ENCODE assay signal across 18 mouse cellular contexts in genomic region chr5:73163970-73164369, GRCm38 (mm10).
DNase-seq lines count a peak whose midpoint lies in the region; ATAC-seq and TF ChIP-seq lines count a peak whose summit lies in the region.
"Had no signal": no experiment of that assay in that cellular context is flagged by ENCODE, and none has a peak within 500 bp of the region (broad histone marks: within the 10 kb centered on the region; RNA-seq: fewer than 3 reads in every experiment).

No protein-coding gene starts in this region.

- DNase-seq in embryo, embryonic 10 days (ENCODE audit: low spot score), result peak; percentile 38
- no peak for DNase-seq in embryo, embryonic 9.5 days (ENCODE audit: extremely low spot score)
- peak; percentile 22 for DNase-seq in midbrain, postnatal 0 days (ENCODE audit: low spot score)
- no peak for DNase-seq in cerebellum, adult 18-20 months
- DNase-seq in cerebellum, postnatal 10 days, result no peak
- DNase-seq: adrenal gland, postnatal 36 days; cerebellum, adult 11 months; gastrocnemius, postnatal 10 days; liver, embryonic 13.5 days; lung, postnatal 10 days; thymus, postnatal 4 days had no signal

- H3K4me3 ChIP-seq in hindbrain, embryonic 12.5 days, result no peak overlapping the region
- H3K4me3 ChIP-seq in hindbrain, embryonic 16.5 days (ENCODE audit: low read length), result no peak overlapping the region
- H3K4me3 ChIP-seq in forebrain, embryonic 12.5 days (replicated peaks), result no peak overlapping the region
- no peak overlapping the region for H3K4me3 ChIP-seq in midbrain, postnatal 0 days (ENCODE audit: low read depth, low read length)
- H3K4me3 ChIP-seq: erythroblast, embryonic 14.5 days; limb, embryonic 10.5 days; liver, embryonic 13.5 days; neural tube, embryonic 15.5 days had no signal

- H3K9ac ChIP-seq in hindbrain, embryonic 12.5 days, result 0 out of 2 replicates have a peak overlapping the region, but pooled peaks have one; percentile 23
- no peak overlapping the region for H3K9ac ChIP-seq in hindbrain, embryonic 16.5 days (ENCODE audit: low read depth, low read length)
- H3K9ac ChIP-seq in forebrain, embryonic 12.5 days, result no peak overlapping the region
- no peak overlapping the region for H3K9ac ChIP-seq in midbrain, postnatal 0 days (replicated peaks; ENCODE audit: low read length, poor library complexity, severe bottlenecking)
- H3K9ac ChIP-seq: liver, embryonic 13.5 days; neural tube, embryonic 15.5 days had no signal

- no peaks in the 10 kb centered on the region for H3K36me3 ChIP-seq in hindbrain, embryonic 12.5 days
- H3K36me3 ChIP-seq in hindbrain, embryonic 16.5 days (ENCODE audit: control insufficient read depth, insufficient read depth, low read length), result no peaks in the 10 kb centered on the region
- no peaks in the 10 kb centered on the region for H3K36me3 ChIP-seq in forebrain, embryonic 12.5 days (replicated peaks)
- no peaks in the 10 kb centered on the region for H3K36me3 ChIP-seq in midbrain, postnatal 0 days (ENCODE audit: insufficient read depth, low read length)
- H3K36me3 ChIP-seq: limb, embryonic 10.5 days; neural tube, embryonic 15.5 days had no signal

- H3K9me3 ChIP-seq in hindbrain, embryonic 12.5 days (replicated peaks), result no peaks in the 10 kb centered on the region
- no peaks in the 10 kb centered on the region for H3K9me3 ChIP-seq in hindbrain, embryonic 16.5 days (ENCODE audit: control insufficient read depth, low read length)
- no peaks in the 10 kb centered on the region for H3K9me3 ChIP-seq in forebrain, embryonic 12.5 days
- no peaks in the 10 kb centered on the region for H3K9me3 ChIP-seq in midbrain, postnatal 0 days (ENCODE audit: low read length)
- H3K9me3 ChIP-seq: limb, embryonic 10.5 days; liver, embryonic 13.5 days; neural tube, embryonic 15.5 days had no signal

- H3K27ac ChIP-seq in hindbrain, embryonic 12.5 days, result no peak overlapping the region
- H3K27ac ChIP-seq in hindbrain, embryonic 16.5 days (ENCODE audit: low read depth, low read length), result no peak overlapping the region
- H3K27ac ChIP-seq in forebrain, embryonic 12.5 days, result 0 out of 2 replicates have a peak overlapping the region, but pooled peaks have one; percentile 25
- H3K27ac ChIP-seq in midbrain, postnatal 0 days (ENCODE audit: low read depth, low read length), result no peak overlapping the region
- H3K27ac ChIP-seq: limb, embryonic 10.5 days; liver, embryonic 13.5 days; neural tube, embryonic 15.5 days had no signal

- H3K4me2 ChIP-seq in hindbrain, embryonic 12.5 days (replicated peaks), result no peak overlapping the region
- H3K4me2 ChIP-seq in hindbrain, embryonic 16.5 days (ENCODE audit: low read length), result no peak overlapping the region
- no peak overlapping the region for H3K4me2 ChIP-seq in forebrain, embryonic 12.5 days
- H3K4me2 ChIP-seq in midbrain, postnatal 0 days (ENCODE audit: low read depth, low read length, poor library complexity, severe bottlenecking), result no peak overlapping the region
- H3K4me2 ChIP-seq: liver, embryonic 13.5 days; neural tube, embryonic 15.5 days had no signal

- peaks cover 31% of the 10 kb centered on the region for H3K4me1 ChIP-seq in hindbrain, embryonic 12.5 days
- H3K4me1 ChIP-seq in hindbrain, embryonic 16.5 days (ENCODE audit: control insufficient read depth, insufficient read depth, low read depth, low read length), result peaks cover 19% of the 10 kb centered on the region
- H3K4me1 ChIP-seq in forebrain, embryonic 12.5 days, result peaks cover 27% of the 10 kb centered on the region
- peaks cover 9% of the 10 kb centered on the region for H3K4me1 ChIP-seq in midbrain, postnatal 0 days (ENCODE audit: insufficient read depth, low read length)

- no peak for TF ChIP-seq CTCF in midbrain, postnatal 0 days (IDR thresholded peaks at IDR 0.05)

- no peaks in the 10 kb centered on the region for H3K27me3 ChIP-seq in hindbrain, embryonic 12.5 days
- H3K27me3 ChIP-seq in hindbrain, embryonic 16.5 days (replicated peaks; ENCODE audit: control insufficient read depth, insufficient read depth, low read length), result no peaks in the 10 kb centered on the region
- H3K27me3 ChIP-seq in forebrain, embryonic 12.5 days, result no peaks in the 10 kb centered on the region
- H3K27me3 ChIP-seq in midbrain, postnatal 0 days (ENCODE audit: insufficient read depth, low read length), result no peaks in the 10 kb centered on the region
- H3K27me3 ChIP-seq: liver, embryonic 13.5 days; neural tube, embryonic 15.5 days had no signal

- WGBS in hindbrain, embryonic 12.5 days, result 34% methylated on average over 6 of the region's 6 CpGs
- WGBS in hindbrain, embryonic 16.5 days, result 19% methylated on average over 6 of the region's 6 CpGs
- WGBS in forebrain, embryonic 12.5 days, result 18% methylated on average over 6 of the region's 6 CpGs
- WGBS in midbrain, postnatal 0 days, result 32% methylated on average over 6 of the region's 6 CpGs

- peak; percentile 23; the same call in 1 of the 2 replicates for ATAC-seq in hindbrain, embryonic 12.5 days (ENCODE audit: low FRiP score)
- no peak for ATAC-seq in hindbrain, embryonic 16.5 days
- ATAC-seq in forebrain, embryonic 12.5 days (ENCODE audit: low FRiP score), result no peak
- no peak for ATAC-seq in midbrain, postnatal 0 days (ENCODE audit: low FRiP score)
- ATAC-seq: intestine, postnatal 0 days had no signal

Comparison
In these comparisons a context has a peak if more than half of its experiments do, and no peak if none do; other contexts are left out.
1. DNase-seq: peak in embryo, embryonic 10 days (single experiment) and midbrain, postnatal 0 days (single experiment); none in embryo, embryonic 9.5 days (single experiment), cerebellum, adult 18-20 months (0 of 2) and cerebellum, postnatal 10 days (0 of 2).